Mouse (Mus musculus): ENCODE results near the gene Foxd1. TPM values are rescaled to one million over a fixed set of nuclear protein-coding genes. Genes with fewer than 3 reads are reported as not detected.

The Foxd1 gene
- polyA plus RNA-seq, 1 experiment, result not detected

GRCm38 (mm10) chr13:98377746-98378145 is 23.7 kb downstream of the Foxd1 start:
- Histone ChIP-seq H3K27ac (ENCODE audit: insufficient read depth, low read depth, low read length) (no peak overlapping the region), H3K4me1 (ENCODE audit: control insufficient read depth, insufficient read depth, low read length) (no peaks in the 10 kb centered on the region), H3K4me3 (ENCODE audit: insufficient read depth, low read length) (no peak overlapping the region)
- no peak for TF ChIP-seq POLR2A (IDR thresholded peaks at IDR 0.05; ENCODE audit: borderline replicate concordance, low read depth, low read length)
- no peak for TF ChIP-seq CTCF (IDR thresholded peaks at IDR 0.05; ENCODE audit: low read depth, low read length)

- H3K4me1 ChIP-seq (ENCODE audit: control insufficient read depth, insufficient read depth, low read length), result no peaks in the 10 kb centered on the region
- no peak overlapping the region for H3K27ac ChIP-seq (ENCODE audit: insufficient read depth, low read depth, low read length)
- no peak for TF ChIP-seq POLR2A (IDR thresholded peaks at IDR 0.05; ENCODE audit: borderline replicate concordance, low read depth, low read length)
- no peak for TF ChIP-seq CTCF (IDR thresholded peaks at IDR 0.05; ENCODE audit: low read depth, low read length)
- H3K4me3 ChIP-seq (ENCODE audit: insufficient read depth, low read length), result no peak overlapping the region
Observed at GRCm38 (mm10) chr13:98382751-98383150, 28.7 kb downstream of the Foxd1 start.

GRCm38 (mm10) chr13:98383911-98384498 is 30.0 kb downstream of the Foxd1 start:
- no peak overlapping the region for H3K27ac ChIP-seq (ENCODE audit: insufficient read depth, low read depth, low read length)

GRCm38 (mm10) chr13:98385877-98386276 is 31.8 kb downstream of the Foxd1 start:
- no peak overlapping the region for H3K27ac ChIP-seq (ENCODE audit: insufficient read depth, low read depth, low read length)
- H3K4me1 ChIP-seq (ENCODE audit: control insufficient read depth, insufficient read depth, low read length), result no peaks in the 10 kb centered on the region
- H3K4me3 ChIP-seq (ENCODE audit: insufficient read depth, low read length), result no peak overlapping the region
- TF ChIP-seq CTCF (IDR thresholded peaks at IDR 0.05; ENCODE audit: low read depth, low read length) (no peak), POLR2A (IDR thresholded peaks at IDR 0.05; ENCODE audit: borderline replicate concordance, low read depth, low read length) (no peak)

More at GRCm38 (mm10) chr13:98383911-98384498, 30.0 kb downstream of the Foxd1 start:
- Histone ChIP-seq H3K4me1 (ENCODE audit: control insufficient read depth, insufficient read depth, low read length) (no peaks in the 10 kb centered on the region), H3K4me3 (ENCODE audit: insufficient read depth, low read length) (no peak overlapping the region)
- no peak for TF ChIP-seq CTCF (IDR thresholded peaks at IDR 0.05; ENCODE audit: low read depth, low read length)
- no peak for TF ChIP-seq POLR2A (IDR thresholded peaks at IDR 0.05; ENCODE audit: borderline replicate concordance, low read depth, low read length)

- no peak overlapping the region for H3K4me3 ChIP-seq (ENCODE audit: insufficient read depth, low read length)
- H3K4me1 ChIP-seq (ENCODE audit: control insufficient read depth, insufficient read depth, low read length), result no peaks in the 10 kb centered on the region
- no peak overlapping the region for H3K27ac ChIP-seq (ENCODE audit: insufficient read depth, low read depth, low read length)
- no peak for TF ChIP-seq POLR2A (IDR thresholded peaks at IDR 0.05; ENCODE audit: borderline replicate concordance, low read depth, low read length)
- no peak for TF ChIP-seq CTCF (IDR thresholded peaks at IDR 0.05; ENCODE audit: low read depth, low read length)
Observed at GRCm38 (mm10) chr13:98389092-98389491, 35.0 kb downstream of the Foxd1 start.

GRCm38 (mm10) chr13:98390363-98390762 is 36.3 kb downstream of the Foxd1 start:
- TF ChIP-seq CTCF (IDR thresholded peaks at IDR 0.05; ENCODE audit: low read depth, low read length) (no peak), POLR2A (IDR thresholded peaks at IDR 0.05; ENCODE audit: borderline replicate concordance, low read depth, low read length) (no peak)
- Histone ChIP-seq H3K4me1 (ENCODE audit: control insufficient read depth, insufficient read depth, low read length) (no peaks in the 10 kb centered on the region), H3K4me3 (ENCODE audit: insufficient read depth, low read length) (no peak overlapping the region), H3K27ac (ENCODE audit: insufficient read depth, low read depth, low read length) (no peak overlapping the region)

- Histone ChIP-seq H3K4me1 (ENCODE audit: control insufficient read depth, insufficient read depth, low read length) (no peaks in the 10 kb centered on the region), H3K27ac (ENCODE audit: insufficient read depth, low read depth, low read length) (no peak overlapping the region), H3K4me3 (ENCODE audit: insufficient read depth, low read length) (no peak overlapping the region)
- TF ChIP-seq CTCF (IDR thresholded peaks at IDR 0.05; ENCODE audit: low read depth, low read length) (no peak), POLR2A (IDR thresholded peaks at IDR 0.05; ENCODE audit: borderline replicate concordance, low read depth, low read length) (no peak)
Observed at GRCm38 (mm10) chr13:98390771-98391634, 37.0 kb downstream of the Foxd1 start.

- H3K4me1 ChIP-seq (ENCODE audit: control insufficient read depth, insufficient read depth, low read length), result no peaks in the 10 kb centered on the region
- no peak overlapping the region for H3K4me3 ChIP-seq (ENCODE audit: insufficient read depth, low read length)
- no peak for TF ChIP-seq CTCF (IDR thresholded peaks at IDR 0.05; ENCODE audit: low read depth, low read length)
- no peak for TF ChIP-seq POLR2A (IDR thresholded peaks at IDR 0.05; ENCODE audit: borderline replicate concordance, low read depth, low read length)
- no peak overlapping the region for H3K27ac ChIP-seq (ENCODE audit: insufficient read depth, low read depth, low read length)
Observed at GRCm38 (mm10) chr13:98391635-98391990, 37.6 kb downstream of the Foxd1 start.

GRCm38 (mm10) chr13:98392031-98392430 is 38.0 kb downstream of the Foxd1 start:
- TF ChIP-seq CTCF (IDR thresholded peaks at IDR 0.05; ENCODE audit: low read depth, low read length) (no peak), POLR2A (IDR thresholded peaks at IDR 0.05; ENCODE audit: borderline replicate concordance, low read depth, low read length) (no peak)
- Histone ChIP-seq H3K4me3 (ENCODE audit: insufficient read depth, low read length) (no peak overlapping the region), H3K4me1 (ENCODE audit: control insufficient read depth, insufficient read depth, low read length) (no peaks in the 10 kb centered on the region), H3K27ac (ENCODE audit: insufficient read depth, low read depth, low read length) (no peak overlapping the region)

All from bone marrow macrophage, adult 2 months (primary cell).